Mouse (Mus musculus): Measurements from ENCODE around the gene Aaed1.

Gene Aaed1

GRCm38 (mm10) chr13:64248775-64249524 lies 63.6 kb downstream of the Aaed1 start:
- peak; percentile 95 for DNase-seq

- DNase-seq = peak; percentile 87
Measured at GRCm38 (mm10) chr13:64248161-64248774, 64.2 kb downstream of the Aaed1 start.

- DNase-seq = no peak
Measured at GRCm38 (mm10) chr13:64246106-64246505, 66.4 kb downstream of the Aaed1 start.

- no peak for DNase-seq
Measured at GRCm38 (mm10) chr13:64244685-64245261, 67.7 kb downstream of the Aaed1 start.

GRCm38 (mm10) chr13:64242721-64243120 lies 69.8 kb downstream of the Aaed1 start:
- DNase-seq = no peak

- no peak for DNase-seq
Measured at GRCm38 (mm10) chr13:64240626-64241025, 71.9 kb downstream of the Aaed1 start.

- DNase-seq = peak; percentile 74
Measured at GRCm38 (mm10) chr13:64237681-64238157, 74.8 kb downstream of the Aaed1 start.

- DNase-seq = peak; percentile 36
Measured at GRCm38 (mm10) chr13:64237000-64237680, 75.4 kb downstream of the Aaed1 start.

- no peak for DNase-seq
Measured at GRCm38 (mm10) chr13:64235777-64236176, 76.7 kb downstream of the Aaed1 start.

- no peak for DNase-seq
Measured at GRCm38 (mm10) chr13:64235062-64235715, 77.3 kb downstream of the Aaed1 start.

- DNase-seq = no peak
Measured at GRCm38 (mm10) chr13:64233139-64233538, 79.4 kb downstream of the Aaed1 start.

GRCm38 (mm10) chr13:64226725-64227124 lies 85.8 kb downstream of the Aaed1 start:
- DNase-seq = no peak

- DNase-seq = no peak
Measured at GRCm38 (mm10) chr13:64225738-64226137, 86.8 kb downstream of the Aaed1 start.

All from kidney, adult 9 months (tissue).